Mouse (Mus musculus) liver, embryonic 14.5 days (tissue): ENCODE results near the gene Ints3. TPM values are rescaled to one million over a fixed set of nuclear protein-coding genes. Genes with fewer than 3 reads are reported as not detected.

Source experiments
- ATAC-seq: fragments of 200-750 bp; cut with Nextera tagmentation; 2 replicates; pipeline ENCODE4 v1.8.0; 2017; ENCODE audit warnings: moderate number of reproducible peaks, mild to moderate bottlenecking, moderate library complexity; ENCODE audit not compliant: insufficient read depth
- DNase-seq, 3 experiments: peaks; one replicate each; pipeline ENCODE4 v3.0.0-alpha.2; 2012 to 2013; ENCODE audit warnings: low read depth in 3 of 3, low spot score in 3 of 3
- H3K27ac ChIP-seq: fragments of 300-500 bp; sonication (generic); 2 replicates; pipeline ENCODE4 v1.5.1; 2014; ENCODE audit warnings: moderate library complexity, mild to moderate bottlenecking, control low read depth, inconsistent platforms
- H3K27me3 ChIP-seq: fragments of 300-500 bp; sonication (generic); 2 replicates; pipeline ENCODE4 v1.6.1; 2014; ENCODE audit warnings: mild to moderate bottlenecking, low read length, moderate library complexity; ENCODE audit not compliant: control insufficient read depth, insufficient read depth
- H3K36me3 ChIP-seq: fragments of 300-500 bp; sonication (generic); replicated peaks from 2 replicates; pipeline ENCODE4 v1.6.1; 2014; ENCODE audit warnings: low read depth; ENCODE audit not compliant: control insufficient read depth, insufficient read depth
- H3K4me1 ChIP-seq, 2 experiments: fragments of 200-500 bp in 1 of 2; fragments of 300-500 bp in 1 of 2; sonication (generic) in 1 of 2; replicated peaks; 2 replicates each; pipeline ENCODE4 v1.6.1; 2012 to 2014; ENCODE audit warnings: antibody characterized with exemption in 1 of 2, inconsistent platforms in 1 of 2, low read length in 1 of 2; ENCODE audit not compliant: control insufficient read depth in 2 of 2, insufficient read depth in 2 of 2
- H3K4me2 ChIP-seq: fragments of 300-500 bp; sonication (generic); 2 replicates; pipeline ENCODE4 v1.6.1; 2014; ENCODE audit warnings: low read depth, mild to moderate bottlenecking, control low read depth, moderate library complexity
- H3K4me3 ChIP-seq, 2 experiments: fragments of 200-500 bp in 1 of 2; fragments of 300-500 bp in 1 of 2; sonication (generic) in 1 of 2; 2 replicates each; pipeline ENCODE4 v1.5.1; 2012 to 2014; ENCODE audit warnings: low read depth in 2 of 2, low read length in 2 of 2, mild to moderate bottlenecking in 2 of 2, control low read depth in 1 of 2, inconsistent platforms in 1 of 2, moderate library complexity in 1 of 2; ENCODE audit not compliant: insufficient read depth in 1 of 2
- H3K9ac ChIP-seq: fragments of 300-500 bp; sonication (generic); replicated peaks from 2 replicates; pipeline ENCODE4 v1.6.1; 2014; ENCODE audit warnings: mild to moderate bottlenecking, control low read depth, moderate library complexity
- H3K9me3 ChIP-seq: fragments of 300-500 bp; sonication (generic); 2 replicates; pipeline ENCODE4 v1.6.1; 2016; ENCODE audit warnings: low read length, mixed read lengths; ENCODE audit not compliant: control insufficient read depth
- CTCF ChIP-seq: IDR thresholded peaks from 2 replicates; pipeline ENCODE4 v1.5.1; 2016; ENCODE audit warnings: antibody characterized with exemption, low read depth, control low read depth
- EP300 ChIP-seq: IDR thresholded peaks from 2 replicates; pipeline ENCODE4 v1.6.1; 2016; ENCODE audit warnings: antibody characterized with exemption, low read depth
- WGBS: fragments of 180-500 bp; shearing (Covaris S2); extraction: QIAGEN DNeasy Blood & Tissue Kit; methylation state at CpG from one replicate; pipeline ENCODE4 v1.1.7; 2014; ENCODE audit not compliant: insufficient replicate concordance; 5-methylcytosine and 5-hydroxymethylcytosine counted together
- polyA plus RNA-seq, 2 experiments: library from polyadenylated mRNA; depleted of rRNA in 1 of 2; stranded (reverse) in 1 of 2; unstranded in 1 of 2; fragments of >200 nt; fragmentation: Nextera tagmentation in 1 of 2; extraction: Ambion mirVana in 1 of 2; gene quantifications; 2 replicates each; pipeline versions ENCODE4 v1.2.1 to v1.2.3; 2012 to 2014

Gene Ints3
- polyA plus RNA-seq, 2 experiments, result 6.6 to 12.7 TPM

- ATAC-seq (no peak), DNase-seq (no peak)
- 46% methylated on average over 11 of the region's 11 CpGs for WGBS
- no peaks in the 10 kb centered on the region for H3K9me3 ChIP-seq
- H3K9ac ChIP-seq, result peak overlapping the region; percentile 67
- peak overlapping the region; percentile 97 for H3K4me2 ChIP-seq
- no peaks in the 10 kb centered on the region for H3K27me3 ChIP-seq
- H3K27ac ChIP-seq, result peak overlapping the region; percentile 57
- H3K4me3 ChIP-seq, result peak overlapping the region; percentile 76 to 79
- peaks cover 29 to 32% of the 10 kb centered on the region in 2 experiments for H3K4me1 ChIP-seq
- H3K36me3 ChIP-seq, result no peaks in the 10 kb centered on the region
- no peak for TF ChIP-seq EP300
- TF ChIP-seq CTCF, result no peak
Observed at GRCm38 (mm10) chr3:90434073-90434730, 780 bp upstream of the Ints3 start.

- peak overlapping the region; percentile 84 for H3K9ac ChIP-seq
- TF ChIP-seq EP300 (no peak), CTCF (no peak)
- no peaks in the 10 kb centered on the region for H3K36me3 ChIP-seq
- peaks cover 39 to 43% of the 10 kb centered on the region in 2 experiments for H3K4me1 ChIP-seq
- DNase-seq (peak in 1 of 3 experiments; percentile 24), ATAC-seq (peak; percentile 29; the same call in 1 of the 2 replicates)
- no peaks in the 10 kb centered on the region for H3K27me3 ChIP-seq
- 0% methylated on average over 12 of the region's 12 CpGs for WGBS
- no peaks in the 10 kb centered on the region for H3K9me3 ChIP-seq
- H3K27ac ChIP-seq, result peak overlapping the region; percentile 82
- H3K4me3 ChIP-seq, result peak overlapping the region; percentile 76 to 79
- H3K4me2 ChIP-seq, result peak overlapping the region; percentile 97
Observed at GRCm38 (mm10) chr3:90432811-90433219, 607 bp downstream of the Ints3 start.

- no peak for ATAC-seq
- H3K36me3 ChIP-seq, result no peaks in the 10 kb centered on the region
- H3K9me3 ChIP-seq, result no peaks in the 10 kb centered on the region
- peak overlapping the region; percentile 82 for H3K27ac ChIP-seq
- peak overlapping the region; percentile 97 for H3K4me2 ChIP-seq
- TF ChIP-seq CTCF (no peak), EP300 (no peak)
- H3K4me1 ChIP-seq, result peaks cover 39 to 43% of the 10 kb centered on the region in 2 experiments
- H3K4me3 ChIP-seq, result peak overlapping the region; percentile 76 to 79
- no peak for DNase-seq
- H3K9ac ChIP-seq, result peak overlapping the region; percentile 84
- WGBS, result 12% methylated on average over 2 of the region's 2 CpGs
- H3K27me3 ChIP-seq, result no peaks in the 10 kb centered on the region
Observed at GRCm38 (mm10) chr3:90432348-90432747, 1.1 kb downstream of the Ints3 start.

GRCm38 (mm10) chr3:90429576-90429975, 3.8 kb downstream of the Ints3 start:
- DNase-seq (peak in 2 of 3 experiments; percentile 29 to 40), ATAC-seq (no peak)
- peak overlapping the region; percentile 44 for H3K4me2 ChIP-seq
- WGBS, result 37% methylated on average over 3 of the region's 3 CpGs
- no peaks in the 10 kb centered on the region for H3K36me3 ChIP-seq
- H3K4me3 ChIP-seq, result no peak overlapping the region
- no peak for TF ChIP-seq CTCF
- TF ChIP-seq EP300, result no peak
- peak overlapping the region; percentile 16; the same call in 1 of the 2 replicates for H3K9ac ChIP-seq
- H3K4me1 ChIP-seq, result peaks cover 45 to 57% of the 10 kb centered on the region in 2 experiments
- no peaks in the 10 kb centered on the region for H3K27me3 ChIP-seq
- no peaks in the 10 kb centered on the region for H3K9me3 ChIP-seq
- H3K27ac ChIP-seq, result no peak overlapping the region; the same call in 1 of the 2 replicates

- H3K27ac ChIP-seq, result no peak overlapping the region
- WGBS, result 73% methylated on average over 6 of the region's 6 CpGs
- H3K36me3 ChIP-seq, result peaks cover 4% of the 10 kb centered on the region
- H3K4me3 ChIP-seq, result no peak overlapping the region
- peaks cover 42 to 52% of the 10 kb centered on the region in 2 experiments for H3K4me1 ChIP-seq
- no peak overlapping the region for H3K9ac ChIP-seq
- H3K4me2 ChIP-seq, result no peak overlapping the region
- no peak for ATAC-seq
- DNase-seq, result no peak
- H3K27me3 ChIP-seq, result no peaks in the 10 kb centered on the region
- TF ChIP-seq CTCF, result no peak
- no peak for TF ChIP-seq EP300
- H3K9me3 ChIP-seq, result no peaks in the 10 kb centered on the region
Observed at GRCm38 (mm10) chr3:90428186-90428585, 5.2 kb downstream of the Ints3 start.
